Mouse (Mus musculus) erythroid progenitor cell, adult 5-6 weeks (primary cell): ENCODE data around the gene Ccnl2. TPM values are rescaled to one million over a fixed set of nuclear protein-coding genes. Genes with fewer than 3 reads are reported as not detected.

Source experiments
- ATAC-seq: replicated peaks from 2 replicates; pipeline ENCODE4 v1.8.0; 2016; ENCODE audit warnings: moderate number of reproducible peaks, mild to moderate bottlenecking, moderate TSS enrichment, inconsistent platforms; ENCODE audit not compliant: poor library complexity, low FRiP score, severe bottlenecking
- total RNA-seq, 2 experiments: library from RNA; stranded (forward) in 1 of 2; stranded (reverse) in 1 of 2; fragments of 150-400 nt in 1 of 2; fragments of 186-747, 209-891 nt in 1 of 2; gene quantifications; 2 replicates each; pipeline versions ENCODE4 v1.2.3 to v1.2.4; 2015 to 2017; ENCODE audit warnings: low replicate concordance in 2 of 2

Ccnl2 gene
- total RNA-seq, 2 experiments from 2014 or later, result 262 to 265 TPM

DNA sequence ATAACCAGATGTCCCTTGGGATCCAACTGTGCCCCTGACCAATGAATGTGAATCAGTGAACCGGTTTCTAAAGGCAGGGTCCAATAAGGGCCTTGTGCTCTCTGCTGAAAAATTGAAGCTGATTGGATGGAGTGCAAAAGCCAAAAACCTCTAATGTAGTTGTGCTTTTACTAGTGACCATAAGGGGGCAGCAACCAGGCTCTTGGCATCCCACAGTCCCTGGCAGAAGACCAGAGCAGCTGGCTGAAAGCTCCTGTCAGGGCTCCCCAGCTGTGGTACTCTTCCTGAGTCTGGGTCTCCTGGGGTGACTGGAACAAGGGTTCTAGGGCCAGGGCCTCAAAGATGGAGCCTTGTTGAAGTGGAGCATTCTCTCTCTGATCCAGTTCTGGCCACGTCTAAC, 21.5 kb downstream of the Ccnl2 start:
- peak; percentile 54 for ATAC-seq

DNA sequence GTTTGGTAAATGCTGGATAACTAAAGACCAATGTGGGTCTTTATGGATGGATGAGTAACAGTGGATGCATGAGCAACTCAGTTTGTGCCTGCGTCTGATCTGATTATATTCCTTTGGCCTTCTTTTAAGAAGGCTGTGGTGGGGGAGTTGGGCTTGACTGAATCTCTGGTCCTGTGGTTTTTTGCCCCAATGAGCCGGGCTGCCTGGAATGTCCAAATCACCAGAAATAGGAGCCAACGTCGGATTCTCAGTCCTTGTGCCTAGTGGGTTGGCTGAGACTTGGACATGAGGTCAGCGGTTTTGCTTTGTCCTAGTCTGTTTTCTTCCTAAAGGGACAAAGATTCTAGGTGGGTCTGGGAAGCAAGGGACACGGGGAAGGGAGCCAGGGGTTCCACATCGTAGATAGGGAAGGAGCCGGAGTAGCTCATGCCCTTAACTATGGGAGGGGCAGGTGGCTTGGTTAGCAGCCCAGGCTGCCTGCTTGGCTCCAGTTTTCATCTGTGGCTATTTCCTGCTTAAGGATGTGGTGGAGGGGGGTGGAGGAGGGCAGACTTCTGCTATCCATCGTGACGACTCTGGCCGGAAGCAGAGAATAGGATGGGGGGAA, 25.2 kb downstream of the Ccnl2 start:
- ATAC-seq, result no peak

DNA sequence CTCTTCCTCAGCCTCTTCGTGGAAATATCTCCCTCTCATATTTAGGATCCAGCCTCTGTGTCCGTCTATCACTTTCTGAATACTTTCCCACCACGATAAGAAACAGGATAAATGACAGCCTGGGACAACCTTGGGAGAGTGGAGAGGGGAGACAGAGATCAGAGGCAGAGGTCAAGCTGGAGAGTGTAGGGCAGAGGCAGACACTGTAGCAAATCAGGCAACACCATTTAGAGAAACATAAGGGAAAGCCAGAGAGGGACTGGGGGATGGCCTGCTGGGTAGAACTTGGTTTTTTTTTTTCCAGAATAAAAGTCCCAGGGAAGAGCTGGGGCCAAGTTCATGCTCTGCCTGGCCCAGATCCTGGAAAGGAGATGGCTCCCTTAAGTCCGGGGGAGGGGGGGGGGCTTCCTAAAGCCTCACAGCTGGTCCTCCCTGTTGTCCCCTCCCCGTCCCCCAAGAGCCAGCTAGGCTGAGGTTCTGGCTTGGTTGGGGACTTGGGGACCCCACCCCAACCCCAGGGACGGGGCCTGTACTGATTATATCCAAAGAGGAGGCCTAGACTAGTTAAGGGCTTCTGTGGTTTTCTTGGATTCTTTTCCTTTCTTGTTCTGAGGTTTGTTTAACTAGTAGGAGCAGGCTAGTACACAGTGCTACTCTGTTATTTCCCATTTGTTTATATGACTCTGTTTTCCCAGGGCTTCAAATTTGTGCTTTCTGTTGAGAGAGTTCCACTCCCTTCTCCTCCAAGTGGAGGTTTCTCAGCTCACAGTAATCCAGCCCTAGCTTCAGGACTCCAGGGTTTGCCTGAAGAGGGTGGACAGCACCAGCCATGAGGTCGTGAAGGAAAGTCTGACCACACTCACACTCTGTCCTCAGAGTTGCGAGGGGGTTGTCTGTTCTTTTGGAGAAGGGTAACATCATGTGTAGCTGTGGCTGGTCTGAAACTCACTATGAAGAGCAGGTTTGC, 26.2 kb downstream of the Ccnl2 start:
- no peak for ATAC-seq

DNA sequence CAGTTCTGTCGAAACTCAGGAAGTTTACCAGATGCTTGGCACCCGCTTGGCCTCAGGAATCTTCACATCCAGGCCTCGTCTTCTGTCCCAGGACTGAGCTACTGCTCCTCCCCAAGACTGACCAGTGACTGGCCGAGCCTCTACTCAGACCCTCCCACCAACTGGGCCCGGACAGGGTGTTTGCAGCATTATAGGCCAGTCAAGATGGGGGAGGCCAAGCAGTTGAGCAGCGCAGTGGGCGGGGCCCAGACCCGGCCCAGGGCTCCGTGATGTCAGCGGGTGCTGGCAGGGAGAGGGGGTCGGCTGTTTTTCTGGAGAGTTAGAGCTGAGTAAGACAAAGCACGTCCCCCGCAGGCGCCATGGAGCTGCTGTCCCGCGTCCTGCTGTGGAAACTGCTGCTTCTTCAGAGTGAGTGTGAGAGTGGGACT, 27.2 kb downstream of the Ccnl2 start, which contains the start of gene Mxra8:
Mxra8 (plus strand) TSS at position 198 of the 428 bp plus-strand sequence.
- no peak for ATAC-seq

DNA sequence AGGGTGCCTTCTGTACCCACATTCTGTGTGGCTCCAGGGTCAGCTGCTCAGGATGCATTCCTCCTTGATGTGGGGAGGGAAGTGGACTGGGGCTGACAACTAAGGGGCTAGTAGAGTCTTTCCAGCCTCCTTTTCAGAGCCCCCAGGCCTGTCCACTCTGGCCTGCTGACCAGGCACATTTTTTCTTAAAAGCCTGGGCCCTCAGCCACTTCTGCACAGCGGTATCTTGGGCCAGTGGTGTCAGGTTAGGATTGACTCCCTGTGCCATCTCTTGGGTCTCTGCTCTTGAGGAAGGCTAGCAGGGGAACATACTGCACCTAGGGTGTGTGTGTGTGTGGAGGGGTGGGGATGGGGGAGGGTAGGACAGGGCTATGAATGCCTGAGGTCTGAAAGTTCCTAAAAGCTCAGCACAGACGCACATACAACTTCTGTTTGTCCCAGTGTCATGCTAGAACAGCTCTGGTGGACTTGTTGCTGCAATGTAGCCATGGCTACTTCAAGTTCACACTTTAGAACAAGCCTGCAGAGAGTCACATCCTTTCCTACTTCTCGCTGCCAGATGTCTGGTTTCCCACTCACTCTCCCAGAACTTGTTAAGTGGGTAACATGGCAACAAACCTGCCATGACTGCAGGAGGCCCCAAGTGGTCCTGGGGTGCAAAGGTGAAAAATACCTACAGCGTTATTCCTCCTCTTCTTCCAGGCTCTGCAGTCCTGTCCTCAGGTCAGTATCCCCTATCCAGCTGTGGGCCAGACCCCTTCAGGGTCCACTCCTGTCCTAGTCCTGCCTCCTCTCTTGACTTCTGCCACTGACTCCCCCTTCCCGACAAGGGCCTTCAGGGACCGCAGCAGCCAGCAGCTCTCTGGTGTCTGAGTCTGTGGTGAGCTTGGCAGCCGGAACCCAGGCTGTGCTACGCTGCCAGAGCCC, 28.1 kb downstream of the Ccnl2 start:
- no peak for ATAC-seq

DNA sequence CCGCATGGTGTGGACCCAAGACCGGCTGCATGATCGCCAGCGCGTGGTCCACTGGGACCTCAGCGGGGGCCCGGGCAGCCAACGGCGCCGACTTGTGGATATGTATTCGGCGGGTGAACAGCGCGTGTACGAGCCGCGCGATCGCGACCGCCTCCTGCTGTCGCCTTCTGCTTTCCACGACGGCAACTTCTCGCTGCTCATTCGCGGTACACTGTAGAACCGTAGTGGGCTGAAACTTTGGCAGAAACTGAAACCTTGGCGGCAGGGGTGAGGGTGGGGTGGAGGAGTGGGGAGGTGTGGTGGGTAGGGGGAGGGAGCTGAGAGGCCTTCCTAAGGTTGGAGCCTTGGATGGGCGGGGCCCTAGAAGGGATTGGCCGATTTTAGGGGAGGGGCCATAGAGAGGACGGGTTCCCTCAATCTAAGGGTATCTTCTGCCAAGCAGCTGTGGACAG, 28.7 kb downstream of the Ccnl2 start:
- peak; percentile 45 for ATAC-seq

DNA sequence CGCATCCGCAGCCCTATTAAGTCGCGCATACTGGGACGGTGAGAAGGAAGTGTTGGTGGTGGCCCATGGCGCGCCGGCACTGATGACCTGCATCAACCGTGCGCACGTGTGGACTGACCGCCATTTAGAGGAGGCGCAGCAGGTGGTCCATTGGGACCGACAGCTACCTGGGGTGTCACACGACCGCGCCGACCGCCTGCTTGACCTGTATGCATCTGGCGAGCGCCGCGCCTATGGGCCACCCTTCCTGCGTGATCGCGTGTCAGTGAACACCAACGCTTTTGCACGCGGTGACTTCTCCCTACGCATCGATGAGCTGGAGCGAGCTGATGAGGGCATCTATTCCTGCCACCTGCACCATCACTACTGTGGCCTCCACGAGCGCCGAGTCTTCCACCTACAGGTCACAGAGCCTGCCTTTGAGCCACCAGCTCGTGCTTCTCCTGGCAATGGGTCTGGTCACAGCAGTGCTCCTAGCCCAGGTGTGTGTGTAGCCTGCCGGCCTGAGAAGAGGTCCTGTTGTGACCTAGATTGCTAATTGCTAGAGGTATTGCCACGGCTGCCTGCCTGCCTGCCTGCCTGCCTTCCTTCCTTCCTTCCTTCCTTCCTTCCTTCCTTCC, 29.5 kb downstream of the Ccnl2 start:
- no peak for ATAC-seq

DNA sequence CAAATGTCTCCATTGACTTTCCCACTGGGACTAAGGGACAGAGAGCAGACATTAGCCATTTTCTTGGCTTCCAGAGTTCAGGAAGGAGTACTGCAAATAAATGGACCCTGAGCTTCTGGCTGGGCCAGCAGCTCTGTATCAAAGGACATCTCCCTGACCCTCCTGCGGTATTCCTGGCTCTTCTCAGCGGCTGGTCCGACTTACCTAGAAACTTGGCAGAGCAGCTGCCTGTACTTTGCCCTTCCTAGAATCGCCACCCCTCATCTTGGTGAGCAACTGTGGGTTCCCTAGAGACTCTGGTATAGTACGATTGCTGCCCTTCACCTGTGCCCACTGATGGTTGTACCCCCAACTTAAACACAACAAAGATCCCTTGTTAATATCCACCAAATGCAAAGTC, 30.9 kb downstream of the Ccnl2 start:
- ATAC-seq, result no peak

DNA sequence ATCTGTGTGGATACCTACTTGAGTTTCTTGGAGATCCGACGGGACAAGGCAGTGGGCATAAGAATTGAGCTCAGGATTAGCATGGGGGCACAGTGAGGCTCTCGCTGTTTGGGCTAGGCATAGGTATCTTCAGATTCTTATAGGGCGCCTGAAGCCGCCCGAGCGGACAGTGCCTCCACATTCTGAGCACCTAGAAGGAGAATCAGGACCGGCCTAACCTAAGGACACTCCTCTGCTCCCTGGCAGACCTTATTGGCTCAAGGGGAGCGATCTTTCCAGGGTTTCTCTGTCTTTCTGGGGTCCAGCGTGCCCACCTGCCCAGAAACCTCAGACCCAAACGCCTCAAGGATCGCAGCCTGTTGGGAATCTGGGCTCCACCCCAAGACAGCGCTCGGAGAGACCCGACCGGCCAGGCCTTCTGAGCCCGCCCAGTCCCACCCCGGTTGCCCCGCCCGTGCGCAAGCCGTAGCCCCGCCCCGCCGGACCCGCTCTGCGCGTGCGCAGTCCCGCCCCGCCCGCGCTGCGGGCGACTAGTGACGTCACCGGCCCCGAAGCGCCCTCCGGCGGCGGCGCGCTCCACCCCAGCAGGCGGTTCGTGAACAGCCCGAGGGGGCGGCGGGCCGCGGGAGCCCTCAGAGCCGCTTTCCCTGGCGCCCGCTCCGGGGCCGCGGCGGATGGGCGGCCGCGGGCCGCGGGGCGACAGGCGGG, 34.7 kb downstream of the Ccnl2 start, which contains the start of gene Dvl1:
Dvl1 (plus strand) TSS at position 532 of the 708 bp plus-strand sequence.
- ATAC-seq, result peak; percentile 82

DNA sequence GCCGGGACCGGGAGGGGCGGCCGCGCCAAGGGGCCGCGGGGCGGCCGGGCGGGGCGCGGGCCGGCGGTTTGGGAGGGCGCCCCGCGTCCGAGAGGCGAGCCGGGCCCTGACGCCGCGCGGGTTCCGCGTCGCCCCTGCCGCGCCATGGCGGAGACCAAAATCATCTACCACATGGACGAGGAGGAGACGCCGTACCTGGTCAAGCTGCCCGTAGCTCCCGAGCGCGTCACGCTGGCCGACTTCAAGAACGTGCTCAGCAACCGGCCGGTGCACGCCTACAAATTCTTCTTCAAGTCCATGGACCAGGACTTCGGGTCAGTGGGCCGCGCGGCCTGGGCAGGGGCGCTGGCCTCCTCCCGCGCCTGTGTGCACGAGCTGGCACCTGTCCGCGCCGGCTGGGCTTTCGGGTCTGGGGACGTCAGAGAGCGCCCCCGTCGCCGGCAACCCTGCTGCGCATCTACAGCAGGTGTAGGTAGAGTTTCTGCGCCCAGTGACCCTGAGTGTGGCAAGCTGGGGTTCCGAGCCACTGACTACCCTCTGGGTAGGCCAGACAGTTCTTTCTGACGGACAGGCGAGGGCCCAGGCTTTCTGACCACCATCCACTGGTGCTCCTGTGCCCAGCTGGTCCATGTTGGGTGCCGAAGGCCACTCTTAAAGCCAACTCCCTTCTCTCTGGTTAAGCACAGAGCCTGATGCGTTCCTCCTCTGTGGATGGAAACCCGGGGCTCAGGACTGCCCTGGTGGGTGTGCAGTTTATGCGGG, 35.5 kb downstream of the Ccnl2 start:
- ATAC-seq, result peak; percentile 25; the same call in 1 of the 2 replicates

DNA sequence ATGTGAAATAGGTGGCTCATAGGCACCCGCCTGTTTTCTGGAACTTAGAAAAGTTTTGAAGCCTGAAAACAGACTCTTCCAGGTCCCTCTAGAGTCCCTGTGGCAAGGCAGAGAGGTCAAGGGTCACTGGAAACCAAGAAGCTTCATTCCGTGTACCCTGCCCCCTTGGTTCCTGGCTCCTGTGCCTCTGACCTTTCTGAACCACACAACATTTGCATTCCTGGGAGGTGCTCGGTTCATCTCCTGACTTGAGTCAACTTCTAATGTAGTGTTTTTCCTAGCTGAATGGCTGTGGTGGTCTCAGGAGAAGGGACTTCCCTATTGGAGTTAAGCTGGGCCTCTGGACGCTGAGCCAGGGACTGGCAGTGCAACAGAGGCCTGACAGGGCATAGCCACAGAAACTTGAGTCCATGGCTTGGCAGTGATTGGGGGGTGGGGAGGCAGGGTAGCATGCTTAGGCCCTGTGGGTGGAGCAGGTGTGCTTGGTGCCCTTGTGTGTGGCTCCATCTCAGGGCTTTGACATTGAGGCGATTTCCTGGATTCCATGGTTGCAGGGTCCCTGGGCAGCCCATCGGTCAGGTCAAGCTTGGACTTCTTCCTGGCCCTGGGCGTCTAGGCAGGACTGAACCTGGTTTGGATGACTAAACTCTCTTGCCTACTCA, 36.3 kb downstream of the Ccnl2 start:
- no peak for ATAC-seq

DNA sequence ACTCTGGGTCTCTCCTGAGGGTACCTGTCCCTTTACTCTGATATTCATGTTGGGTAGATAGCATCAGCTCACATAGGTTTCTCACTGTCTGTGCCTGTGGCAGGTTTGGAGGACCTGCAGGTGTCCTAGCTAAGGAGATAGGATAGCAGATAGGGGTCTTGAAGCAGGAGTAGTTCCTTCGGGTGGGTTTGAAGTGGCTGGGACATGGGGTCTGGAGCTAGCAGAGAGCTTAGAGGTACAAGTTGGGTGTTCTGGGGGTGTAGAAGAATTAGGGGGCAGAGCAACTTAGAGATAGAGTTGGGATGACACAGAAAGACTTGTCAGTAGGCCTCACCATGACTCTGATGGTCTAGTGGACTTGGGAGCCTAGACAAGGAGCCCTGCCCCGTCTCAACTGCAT, 37.1 kb downstream of the Ccnl2 start:
- ATAC-seq, result no peak

DNA sequence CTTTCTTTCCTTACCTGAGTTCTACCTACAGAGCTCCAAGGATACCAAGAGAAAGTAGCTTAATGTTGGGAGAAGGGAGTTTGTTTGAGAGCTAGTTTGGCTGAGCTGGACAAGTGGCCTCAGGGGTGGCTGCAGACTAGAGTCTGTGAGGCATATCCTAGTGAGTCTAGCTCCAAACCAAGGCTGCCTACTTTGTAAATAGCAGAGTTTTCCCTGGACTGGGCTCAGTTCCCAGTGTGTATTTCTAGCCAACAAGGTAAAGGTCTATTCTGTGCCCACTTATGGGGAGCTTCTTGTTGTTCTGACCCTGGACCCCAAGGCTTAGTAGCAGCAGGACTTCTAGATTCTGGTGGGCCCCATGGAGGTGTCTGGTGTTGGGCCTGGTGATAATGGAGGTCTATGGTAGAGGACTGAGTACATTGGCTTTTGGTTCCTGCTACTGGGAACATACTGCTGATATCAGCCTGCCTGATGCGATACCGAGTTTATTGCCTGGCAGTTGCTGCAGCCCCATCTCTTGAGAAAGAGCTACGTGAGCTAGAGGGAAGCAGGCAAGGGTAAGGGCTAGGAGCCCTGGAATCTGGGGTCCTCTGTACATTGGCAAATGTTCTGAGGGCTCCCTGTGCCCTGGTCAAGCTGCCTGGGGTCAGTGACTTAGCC, 37.6 kb downstream of the Ccnl2 start:
- no peak for ATAC-seq

DNA sequence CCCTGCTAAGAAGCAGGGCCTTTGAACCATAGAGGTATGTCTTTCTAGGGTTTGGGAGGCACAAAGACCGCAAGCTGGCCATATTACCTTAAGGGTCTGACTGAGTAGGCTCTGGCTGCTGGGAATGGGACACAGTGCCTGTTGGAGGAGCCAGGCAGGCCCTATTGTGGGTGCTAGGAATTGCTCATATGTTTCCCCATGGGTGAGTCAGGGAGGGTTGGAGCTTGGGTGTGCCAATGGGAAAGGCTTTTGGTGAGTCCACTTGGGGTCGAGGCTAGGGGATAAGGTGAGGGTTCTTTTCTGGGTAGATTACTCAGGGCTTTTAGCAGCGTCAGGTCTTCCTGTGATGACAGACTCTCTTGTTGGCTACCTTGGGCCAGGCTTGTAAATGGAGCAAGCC, 39.1 kb downstream of the Ccnl2 start:
- no peak for ATAC-seq

DNA sequence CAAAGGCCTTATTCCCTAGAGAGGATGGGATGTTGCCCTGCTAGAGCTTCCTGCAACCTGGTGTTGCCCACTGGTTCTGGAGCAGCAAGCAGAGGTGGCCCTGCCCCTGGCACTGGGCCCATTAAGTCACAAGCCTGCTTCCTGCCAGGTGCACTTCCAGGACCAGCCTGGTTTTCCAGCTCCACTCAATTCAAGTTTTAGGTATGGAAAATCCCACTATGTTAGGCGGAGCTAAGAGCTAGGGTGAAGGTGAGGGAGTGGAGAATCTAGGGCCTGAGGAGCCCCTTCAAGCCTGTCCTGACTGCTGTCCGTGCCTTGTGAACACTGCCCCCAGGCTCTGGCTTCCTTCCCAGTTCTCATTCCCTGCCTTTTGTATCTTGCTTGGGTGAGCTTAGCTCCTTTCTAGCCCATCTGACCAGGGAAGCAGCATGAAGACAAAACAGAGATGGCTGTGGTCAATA, 39.7 kb downstream of the Ccnl2 start:
- no peak for ATAC-seq

DNA sequence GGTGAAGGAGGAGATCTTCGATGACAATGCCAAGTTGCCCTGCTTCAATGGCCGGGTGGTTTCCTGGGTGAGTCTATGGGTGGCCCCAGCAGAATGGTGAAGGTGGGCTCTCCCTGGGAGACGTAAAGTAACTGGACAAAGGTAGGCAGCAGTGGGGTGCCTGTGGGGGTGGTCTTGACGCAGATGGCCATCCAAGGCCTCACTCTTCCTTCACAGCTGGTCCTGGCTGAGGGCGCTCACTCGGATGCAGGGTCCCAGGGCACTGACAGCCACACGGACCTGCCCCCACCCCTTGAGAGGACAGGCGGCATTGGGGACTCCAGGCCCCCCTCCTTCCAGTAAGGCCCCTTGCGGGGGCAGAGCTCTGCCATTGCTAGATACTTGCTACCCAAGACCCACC, 41.1 kb downstream of the Ccnl2 start:
- ATAC-seq, result no peak

DNA sequence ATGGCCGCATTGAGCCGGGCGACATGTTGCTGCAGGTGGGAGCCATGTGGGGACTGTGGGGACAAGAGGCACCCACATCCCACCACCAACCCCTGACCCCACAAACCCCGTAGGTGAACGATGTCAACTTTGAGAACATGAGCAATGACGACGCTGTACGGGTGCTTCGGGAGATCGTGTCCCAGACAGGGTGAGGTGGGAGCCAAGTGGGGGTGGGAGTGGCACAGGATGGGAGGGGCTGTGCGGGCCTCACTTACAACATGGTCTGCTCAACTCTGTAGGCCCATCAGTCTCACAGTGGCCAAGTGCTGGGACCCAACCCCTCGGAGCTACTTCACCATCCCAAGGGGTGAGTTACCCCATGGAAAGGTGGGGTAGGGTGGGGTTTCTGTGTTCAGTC, 42.7 kb downstream of the Ccnl2 start:
- no peak for ATAC-seq
